Mouse (Mus musculus) splenic B cell, adult 2 months (primary cell): ENCODE data around the gene Dnaja3.
A peak's percentile ranks its signal among the peaks of the same experiment; 100 is the strongest.
"Not testable (repeated sequence)": the region's sequence is repeated elsewhere in the genome, so short reads cannot be mapped to it uniquely, and the experiment has no call there.

Source experiments
- DNase-seq: peaks from one replicate; pipeline ENCODE4 v3.0.0-alpha.2; 2011; ENCODE audit warnings: low read depth, low spot score
- H3K27me3 ChIP-seq: 2 replicates; pipeline ENCODE4 v1.6.1; 2012; ENCODE audit warnings: mild to moderate bottlenecking, low read length, moderate library complexity, mixed read lengths; ENCODE audit not compliant: control insufficient read depth, poor library complexity, insufficient read depth, severe bottlenecking
- H3K36me3 ChIP-seq: 2 replicates; pipeline ENCODE4 v1.6.1; 2012; ENCODE audit warnings: mild to moderate bottlenecking, low read length, moderate library complexity, mixed read lengths; ENCODE audit not compliant: control insufficient read depth, poor library complexity, insufficient read depth, severe bottlenecking

Gene Dnaja3

GRCm38 (mm10) chr16:4725780-4726527 lies 86.2 kb downstream of the Dnaja3 start, which contains the start of gene Hmox2:
Gene Hmox2, plus strand, starts transcription at chr16:4726361.
- DNase-seq, result peak; percentile 95
- Histone ChIP-seq H3K36me3 (no peaks in the 10 kb centered on the region), H3K27me3 (no peaks in the 10 kb centered on the region)

GRCm38 (mm10) chr16:4726528-4727128 lies 86.8 kb downstream of the Dnaja3 start:
- H3K27me3 ChIP-seq, result no peaks in the 10 kb centered on the region
- H3K36me3 ChIP-seq, result no peaks in the 10 kb centered on the region
- peak; percentile 60 for DNase-seq

GRCm38 (mm10) chr16:4727526-4727925 lies 87.7 kb downstream of the Dnaja3 start:
- no peak for DNase-seq
- H3K36me3 ChIP-seq, result no peaks in the 10 kb centered on the region
- H3K27me3 ChIP-seq, result no peaks in the 10 kb centered on the region

DNA sequence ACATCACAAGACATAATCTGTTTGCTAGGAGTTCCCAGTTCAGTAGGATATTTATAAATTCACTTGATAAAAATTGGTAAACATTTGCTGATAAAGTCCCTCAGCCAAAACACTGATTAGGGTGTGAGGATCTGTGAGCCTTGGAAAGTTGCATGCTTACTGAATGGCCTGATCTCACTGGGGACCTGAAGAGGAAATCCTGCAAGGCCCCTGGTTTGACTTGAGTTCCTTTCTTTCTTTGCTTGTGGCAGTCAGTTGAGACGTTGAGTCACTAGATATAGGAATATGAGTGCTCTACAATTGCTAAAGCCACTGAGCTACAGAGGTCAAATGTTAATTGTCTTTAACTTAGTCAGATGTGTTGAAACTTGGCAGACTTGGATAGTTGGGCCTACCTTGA lies 88.2 kb downstream of the Dnaja3 start:
- DNase-seq, result peak; percentile 24
- no peaks in the 10 kb centered on the region for H3K27me3 ChIP-seq

DNA sequence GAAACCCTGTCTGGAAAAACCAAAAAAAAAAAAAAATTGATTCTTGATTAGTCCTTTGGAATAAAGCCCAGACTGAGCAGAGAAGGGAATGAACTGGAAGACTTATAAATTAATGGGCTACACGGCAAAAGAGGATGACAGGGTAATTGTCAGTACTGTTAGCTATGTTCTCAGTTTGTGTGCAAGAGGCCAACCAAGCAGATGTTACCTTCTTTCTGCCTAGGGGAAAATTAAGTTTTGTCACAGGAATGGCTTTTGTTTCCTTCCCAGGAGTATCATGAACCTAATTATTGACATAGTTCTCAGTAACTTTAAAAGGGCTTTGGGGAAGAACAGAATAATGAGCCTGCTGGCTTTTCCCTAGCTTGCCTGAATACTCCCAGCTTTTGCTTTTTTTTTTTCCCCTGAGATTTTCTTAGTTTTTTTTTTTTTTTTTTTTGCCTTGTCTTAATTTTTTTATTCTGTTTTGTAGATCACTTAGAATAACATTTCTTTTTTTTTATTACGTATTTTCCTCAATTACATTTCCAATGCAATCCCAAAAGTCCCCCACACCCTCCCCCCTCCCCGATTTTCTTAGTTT lies 91.1 kb downstream of the Dnaja3 start:
- DNase-seq, result no peak
- Histone ChIP-seq H3K36me3 (no peaks in the 10 kb centered on the region), H3K27me3 (no peaks in the 10 kb centered on the region)

More for the DNA sequence above, 88.2 kb downstream of the Dnaja3 start:
- H3K36me3 ChIP-seq, result no peaks in the 10 kb centered on the region

DNA sequence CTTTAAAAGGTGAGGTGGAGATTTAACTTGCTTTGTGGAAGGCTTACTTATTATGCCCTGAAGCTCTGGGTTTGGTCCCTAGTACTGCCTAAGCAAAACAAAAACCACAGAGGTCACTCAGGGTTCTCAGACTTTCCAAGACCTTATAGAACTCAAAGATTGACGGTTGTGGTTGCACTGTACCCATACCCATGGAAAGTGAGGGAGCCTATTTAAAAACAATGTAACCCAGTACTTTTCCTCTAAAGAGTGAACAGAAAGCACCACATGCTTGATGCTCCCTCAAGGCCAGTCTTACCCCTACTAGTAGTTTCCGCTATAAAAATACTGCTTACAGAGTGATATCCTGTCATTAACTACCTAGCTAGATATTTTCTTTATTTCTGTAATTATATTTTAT lies 96.5 kb downstream of the Dnaja3 start:
- DNase-seq, result no peak
- no peaks in the 10 kb centered on the region for H3K27me3 ChIP-seq
- H3K36me3 ChIP-seq, result no peaks in the 10 kb centered on the region

- Histone ChIP-seq H3K36me3 (no peaks in the 10 kb centered on the region), H3K27me3 (no peaks in the 10 kb centered on the region)
- DNase-seq, result no peak
These were observed 100.2 kb downstream of the Dnaja3 start for GRCm38 (mm10) chr16:4739994-4740393.

GRCm38 (mm10) chr16:4742186-4742585 lies 102.4 kb downstream of the Dnaja3 start:
- Histone ChIP-seq H3K27me3 (no peaks in the 10 kb centered on the region), H3K36me3 (no peaks in the 10 kb centered on the region)
- DNase-seq, result no peak

DNA sequence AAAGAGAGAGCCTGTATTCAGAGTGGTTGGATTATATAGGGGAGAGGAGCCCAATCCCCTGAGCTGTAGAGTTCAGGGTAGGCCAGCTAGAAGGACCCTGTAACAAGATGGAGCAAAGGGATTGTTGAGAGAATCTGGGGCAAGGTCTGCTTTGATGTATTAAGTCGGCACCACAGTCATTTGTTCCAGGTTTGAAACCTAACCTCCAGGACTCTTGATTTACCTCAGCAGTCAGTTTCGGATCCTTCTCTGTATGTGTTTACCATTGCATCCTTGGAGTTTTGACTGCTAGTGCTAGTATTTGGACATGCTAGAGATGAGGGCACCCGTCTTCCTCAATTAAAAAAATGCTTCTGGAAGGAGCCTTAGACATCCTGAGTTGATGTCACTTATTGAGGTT lies 112.4 kb downstream of the Dnaja3 start:
- Histone ChIP-seq H3K36me3 (no peaks in the 10 kb centered on the region), H3K27me3 (no peaks in the 10 kb centered on the region)
- DNase-seq, result no peak

DNA sequence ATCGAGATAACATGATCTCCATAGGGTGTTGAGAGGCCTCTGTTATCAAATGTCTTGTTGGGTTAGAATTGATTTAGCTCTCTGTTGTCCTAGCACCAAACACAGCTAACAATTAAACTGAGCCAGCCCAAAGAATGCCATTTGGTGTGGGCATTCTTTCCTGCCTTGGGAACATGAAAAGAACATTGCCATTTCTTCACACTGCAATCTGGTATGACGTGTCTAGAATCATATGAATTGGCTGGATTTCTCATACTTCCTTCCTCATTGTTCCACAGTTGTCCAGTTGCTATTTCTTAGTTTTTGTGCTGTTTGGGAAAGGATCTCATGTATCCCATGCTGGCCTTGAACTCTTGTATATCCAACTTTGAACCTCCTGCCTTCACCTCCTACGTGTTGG lies 114.3 kb downstream of the Dnaja3 start:
- Histone ChIP-seq H3K27me3 (no peaks in the 10 kb centered on the region), H3K36me3 (no peaks in the 10 kb centered on the region)
- DNase-seq, result no peak

GRCm38 (mm10) chr16:4756660-4757335 lies 117.0 kb downstream of the Dnaja3 start:
- DNase-seq, result peak; percentile 37
- H3K27me3 ChIP-seq, result not testable (repeated sequence)

More at GRCm38 (mm10) chr16:4756660-4757335, 117.0 kb downstream of the Dnaja3 start:
- H3K36me3 ChIP-seq, result not testable (repeated sequence)
